Mouse (Mus musculus) induced T-regulatory cell, adult 2 months (primary cell): ENCODE measurements around the gene Gm20852.
"Not testable (repeated sequence)": the region's sequence is repeated elsewhere in the genome, so short reads cannot be mapped to it uniquely, and the experiment has no call there.

Experiments
- DNase-seq: peaks from one replicate; pipeline ENCODE4 v3.0.0-alpha.2; 2012; ENCODE audit warnings: low read depth

Gm20852 gene

DNA sequence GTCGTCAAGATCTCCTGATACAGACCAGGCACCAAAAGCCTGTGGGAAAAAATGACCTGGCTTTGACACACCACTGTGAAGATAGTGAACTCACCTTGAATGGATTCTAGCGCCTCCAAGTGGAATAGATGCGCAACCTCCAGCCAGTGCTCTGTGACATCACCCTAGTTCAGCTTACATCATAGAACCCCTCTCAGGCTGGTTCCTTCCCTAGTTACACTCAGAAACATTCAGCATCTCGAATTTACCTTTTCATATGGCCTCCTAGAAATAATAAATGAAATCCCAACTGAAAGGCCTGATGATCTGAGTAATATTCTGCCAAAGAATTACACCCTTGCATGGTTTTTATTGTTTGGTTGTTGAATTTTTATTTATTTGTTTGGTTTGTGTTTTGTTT, at the start of gene Gm20852:
TSS of gene Gm20852 (minus strand) at position 101 of the 400 bp plus-strand sequence.
- not testable (repeated sequence) for DNase-seq
